Mouse (Mus musculus) NIH3T3 (cell line): Measurements from ENCODE around the gene Mtch2.
A peak's percentile ranks its signal among the peaks of the same experiment; 100 is the strongest.
"Not testable (repeated sequence)": the region's sequence is repeated elsewhere in the genome, so short reads cannot be mapped to it uniquely, and the experiment has no call there.

Source experiments
- DNase-seq: peaks from one replicate; pipeline ENCODE4 v3.0.0-alpha.2; 2012; ENCODE audit warnings: low read depth

Gene Mtch2

DNA sequence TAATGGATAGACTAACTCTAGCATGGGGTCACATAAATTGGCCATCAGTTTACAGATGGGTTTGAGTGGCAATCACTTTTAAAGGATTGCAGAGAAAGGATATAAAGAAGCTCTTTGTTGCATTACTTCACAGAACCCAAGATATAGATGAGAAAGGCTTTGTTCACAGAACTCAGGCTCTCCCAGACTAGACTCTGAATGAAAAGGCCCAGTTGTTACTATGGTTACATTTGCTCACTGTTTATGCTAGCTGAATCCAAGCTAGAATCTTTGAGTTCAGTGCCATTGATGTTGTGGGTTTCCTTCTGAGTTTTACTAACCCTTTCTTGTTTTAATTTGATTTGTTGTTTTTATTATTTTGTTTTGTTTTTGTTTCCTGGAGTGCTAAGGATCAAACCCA lies 17.2 kb downstream of the Mtch2 start:
- DNase-seq: no peak

DNA sequence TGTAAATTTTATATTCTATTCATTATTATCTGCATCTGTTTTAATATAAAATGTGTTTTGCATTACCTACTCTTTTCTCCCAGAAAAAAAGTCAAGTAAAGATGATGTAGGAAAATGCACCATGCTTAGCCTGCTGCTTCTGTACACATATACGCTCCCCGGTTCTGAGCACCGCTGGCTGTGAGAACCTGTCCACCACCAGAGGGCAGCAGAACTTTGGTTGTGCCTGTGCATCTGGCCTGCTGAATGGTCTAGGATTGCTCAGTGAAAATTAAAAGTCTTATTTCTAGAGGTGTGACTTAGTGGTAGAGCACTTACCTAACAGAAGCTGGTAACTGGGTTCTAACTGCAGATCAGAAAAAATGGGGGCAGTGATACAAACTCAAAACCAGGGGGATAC lies 19.6 kb downstream of the Mtch2 start:
- DNase-seq: peak; percentile 92

DNA sequence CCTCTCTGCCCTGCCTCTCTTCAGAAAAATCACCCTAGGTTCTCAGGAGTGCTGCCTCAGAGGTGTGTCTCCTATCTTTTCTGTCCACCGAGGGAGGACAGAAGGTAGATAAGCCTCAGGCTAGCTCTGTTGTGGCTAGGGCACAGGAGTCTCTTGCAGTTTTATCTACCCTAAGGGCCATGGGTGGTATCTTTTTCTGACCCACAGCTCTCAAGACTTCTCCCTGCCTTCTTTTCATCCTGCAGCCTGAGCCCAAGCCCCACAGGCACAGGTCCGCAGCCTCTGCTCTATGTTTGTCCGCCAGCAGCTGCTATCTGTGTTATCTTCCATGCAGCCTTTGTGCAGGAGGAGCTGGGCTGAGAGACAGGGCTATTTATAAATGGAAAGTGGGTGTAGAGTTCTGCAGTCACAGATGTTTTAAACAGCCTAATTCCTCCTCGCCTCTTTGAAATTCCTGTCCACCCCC lies 23.2 kb downstream of the Mtch2 start:
- DNase-seq: peak; percentile 23

DNA sequence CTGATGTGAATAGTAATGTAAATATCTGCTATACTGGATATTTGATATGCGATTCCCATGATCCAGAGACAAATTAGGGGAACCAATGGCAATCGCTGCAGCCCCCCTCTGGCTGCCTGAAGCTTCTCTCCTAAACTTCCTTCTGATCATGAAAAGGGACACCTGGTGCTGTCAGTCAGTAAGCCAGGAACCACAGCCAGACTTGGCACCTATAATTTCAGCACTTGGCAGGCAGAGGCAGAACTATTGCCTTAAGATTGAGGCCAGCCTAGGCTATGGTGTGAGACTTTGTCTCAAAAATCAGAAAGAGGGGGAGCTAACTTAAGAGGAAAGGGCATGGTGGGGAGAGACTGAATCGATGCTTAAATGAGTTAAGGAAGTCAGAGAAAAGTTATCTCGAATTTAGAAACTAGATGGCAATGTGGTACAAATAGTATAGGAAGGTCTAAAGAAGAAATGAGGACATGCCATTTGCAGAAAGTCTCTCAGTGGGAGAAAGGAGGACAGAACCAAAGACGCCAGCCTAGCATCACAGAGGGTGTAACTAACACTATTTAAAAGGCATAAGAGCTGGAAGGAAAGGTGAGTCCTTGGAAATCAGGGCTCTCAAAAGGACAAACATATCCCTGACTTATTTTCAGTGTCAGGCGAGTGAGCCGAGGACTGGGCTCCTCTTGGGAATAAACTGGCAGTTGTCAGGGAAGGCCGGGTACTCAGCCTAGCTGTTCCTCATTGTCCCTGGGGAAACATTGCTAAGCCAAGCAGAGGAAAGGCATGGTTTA lies 24.4 kb downstream of the Mtch2 start:
- DNase-seq: no peak

DNA sequence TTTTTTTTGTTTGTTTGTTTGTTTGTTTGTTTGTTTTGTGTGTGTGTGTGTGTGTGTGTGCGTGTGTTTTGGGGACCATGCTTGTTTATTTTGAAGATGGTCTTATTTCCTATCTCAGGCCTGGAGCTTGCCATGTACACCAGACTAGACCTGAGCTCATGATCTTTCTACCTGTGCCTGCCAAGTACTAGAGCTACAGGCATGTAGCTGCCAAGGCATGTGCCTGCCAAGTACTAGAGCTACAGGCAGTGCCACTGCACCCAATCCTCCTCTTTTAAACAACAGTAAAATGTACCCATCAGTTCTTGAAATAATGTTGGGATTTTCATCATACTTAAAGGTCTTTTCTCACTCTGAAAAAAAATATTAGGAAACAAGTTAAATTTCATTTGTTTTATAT lies 27.1 kb downstream of the Mtch2 start:
- DNase-seq: no peak

DNA sequence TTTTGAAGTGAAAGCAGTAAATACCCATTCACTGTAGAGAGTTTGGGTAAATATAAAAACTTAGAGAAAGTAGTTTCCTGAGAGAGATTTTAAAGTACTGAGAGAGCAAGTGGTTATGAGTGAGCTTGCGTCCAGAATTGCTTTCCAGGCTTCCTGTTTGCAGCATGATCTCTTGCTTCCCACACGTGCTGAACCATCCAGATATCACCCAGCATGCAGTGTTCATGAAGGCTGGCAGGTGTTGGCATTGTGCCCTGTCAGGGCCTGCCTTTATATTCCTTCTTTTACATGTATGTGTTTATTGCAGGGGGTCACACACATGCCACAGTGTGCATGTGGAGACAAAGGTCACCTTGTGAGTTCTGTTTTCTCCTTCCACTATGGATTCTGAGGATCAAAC lies 28.3 kb downstream of the Mtch2 start:
- DNase-seq: no peak

DNA sequence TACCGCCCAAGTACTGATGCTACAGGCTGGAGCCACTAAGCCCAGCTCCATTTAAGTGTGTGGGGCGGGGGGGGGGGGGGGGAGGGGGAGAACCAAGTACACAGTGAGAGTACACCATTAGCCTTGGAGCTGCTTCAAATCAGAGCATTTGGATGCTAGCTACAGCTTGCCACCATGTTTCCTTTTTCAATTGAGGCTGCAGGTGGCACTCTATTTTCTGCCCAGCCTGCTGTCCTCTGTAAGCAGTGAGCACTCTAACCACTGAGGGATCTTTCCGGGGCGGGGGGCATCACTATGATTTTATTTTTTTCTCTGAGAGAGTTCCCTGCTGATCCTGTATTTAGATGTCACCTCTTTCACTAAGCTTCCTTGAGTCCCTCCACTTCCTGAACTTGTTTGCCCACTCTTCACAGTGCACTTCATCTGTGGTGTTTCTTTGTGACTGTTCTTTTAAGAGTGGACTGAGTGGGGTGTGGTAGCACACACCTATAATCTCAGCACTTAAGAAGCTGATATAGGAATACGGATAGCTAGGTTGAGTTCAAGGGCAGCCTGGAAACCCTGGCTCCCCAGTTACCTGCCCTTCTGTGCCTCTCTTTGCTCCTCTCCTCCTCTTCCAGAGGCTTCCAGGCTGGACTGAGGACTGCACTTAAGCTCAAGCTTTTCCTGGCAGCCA lies 30.8 kb downstream of the Mtch2 start:
- DNase-seq: no peak

DNA sequence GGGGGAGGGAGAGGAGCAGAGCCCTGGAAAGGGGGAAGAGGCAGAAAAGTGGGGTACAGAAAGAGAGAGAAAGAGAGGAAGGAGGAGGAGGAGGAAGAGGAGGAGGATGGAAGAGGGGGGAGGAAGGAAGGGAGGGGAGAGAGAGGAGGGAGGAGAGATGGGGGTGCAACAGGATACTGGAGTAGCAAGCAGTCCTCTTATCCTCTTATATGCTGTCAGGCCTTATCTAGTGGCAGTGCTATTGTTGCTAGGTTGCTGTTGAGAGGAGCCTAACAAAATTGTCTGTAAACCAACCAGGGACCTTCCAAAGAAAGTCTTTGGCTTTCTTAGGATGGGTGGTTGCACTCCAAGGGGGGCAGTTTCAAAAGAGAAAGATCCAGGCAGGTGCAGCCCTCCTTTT lies 32.5 kb downstream of the Mtch2 start:
- no peak for DNase-seq

DNA sequence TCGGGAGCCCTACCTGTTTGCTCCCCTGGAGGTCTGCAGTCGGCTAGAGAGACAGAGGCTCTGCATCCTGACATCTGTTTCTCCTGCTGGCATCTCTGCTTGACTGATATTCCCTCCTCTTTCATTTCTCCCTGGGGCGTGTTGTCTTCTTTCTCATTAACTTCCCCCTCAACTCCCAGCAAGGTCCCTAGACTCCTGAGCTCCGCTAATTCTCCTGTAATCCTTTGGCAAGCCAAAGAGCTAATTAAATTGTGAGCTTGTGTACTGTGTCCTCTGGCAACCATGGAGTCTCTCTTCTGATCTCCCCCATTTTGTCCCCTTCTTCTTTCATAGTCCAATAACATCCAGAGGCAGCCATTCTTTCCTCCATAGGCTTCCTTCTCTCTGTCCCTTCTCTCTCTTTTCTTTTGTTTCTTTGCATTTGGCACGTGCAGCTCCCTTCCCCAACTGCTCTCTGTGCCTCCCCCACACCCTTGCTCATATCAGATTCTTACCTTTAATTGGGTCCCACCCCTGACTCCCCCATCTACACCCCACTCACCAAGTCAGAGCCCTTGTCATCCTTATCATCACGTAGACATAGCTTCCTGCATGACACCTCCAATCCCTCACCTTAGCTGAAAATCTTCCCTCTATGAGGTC lies 33.3 kb downstream of the Mtch2 start:
- no peak for DNase-seq

DNA sequence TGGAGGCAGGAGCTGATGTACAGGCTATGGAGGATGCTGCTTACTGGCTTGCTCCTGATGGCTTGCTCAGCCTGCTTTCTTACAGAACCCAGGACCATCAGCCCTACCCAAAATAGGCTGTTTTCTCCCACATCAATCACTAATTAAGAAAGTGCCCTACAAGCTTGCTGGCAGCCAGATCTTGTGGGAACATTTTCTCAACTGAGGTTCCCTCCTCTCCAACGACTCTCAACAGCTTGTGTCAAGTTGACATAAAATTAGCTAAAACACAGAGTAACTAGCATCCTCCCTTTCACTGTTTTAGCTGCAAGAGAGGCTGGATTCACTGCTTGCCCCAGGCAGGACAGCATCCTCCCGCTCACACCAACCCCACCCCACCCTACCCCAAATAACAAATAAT lies 34.9 kb downstream of the Mtch2 start:
- DNase-seq: no peak

DNA sequence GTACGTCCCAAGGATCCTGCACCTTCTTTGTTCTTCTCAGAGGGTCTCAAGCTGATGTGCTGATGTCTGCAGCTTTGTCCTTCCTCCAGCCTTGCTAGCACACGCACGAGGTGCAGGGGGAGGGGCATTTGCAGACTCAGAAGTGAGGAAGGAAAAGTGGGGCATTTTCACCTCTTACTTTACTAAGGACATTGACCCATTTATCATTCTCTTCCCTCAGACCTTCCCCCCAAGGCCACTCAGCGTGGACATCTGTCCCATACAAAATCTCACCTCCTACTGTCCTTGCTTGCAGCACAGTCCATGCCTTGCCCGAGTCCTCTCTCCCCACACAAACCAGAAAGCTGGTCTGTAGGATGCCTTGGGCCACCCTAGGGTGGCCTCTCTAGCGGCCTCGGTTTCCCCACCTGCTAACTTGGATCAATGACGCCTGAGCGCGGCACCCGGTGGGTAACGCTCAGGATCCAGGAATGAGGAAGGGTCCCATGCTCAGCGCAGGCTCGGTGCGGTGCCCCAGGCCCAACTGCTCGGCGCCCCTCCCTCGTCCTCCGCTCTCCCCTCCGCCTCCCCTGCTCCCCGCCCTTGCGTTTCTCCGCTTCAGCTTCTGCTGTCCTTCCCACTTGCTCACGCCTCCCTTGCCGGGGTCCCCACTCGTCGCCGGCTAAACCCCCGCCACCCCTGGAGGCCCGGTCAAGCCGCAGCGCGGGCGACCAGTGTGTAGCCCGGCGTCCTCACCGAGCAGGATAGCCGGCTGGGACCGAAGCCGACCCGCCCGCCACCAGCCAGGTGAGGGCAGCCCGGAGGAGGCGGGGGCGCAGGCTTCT lies 38.5 kb downstream of the Mtch2 start, which contains the start of gene C1qtnf4:
Gene C1qtnf4 (plus strand): TSS at position 643 of the 824 bp plus-strand sequence.
- DNase-seq: no peak

DNA sequence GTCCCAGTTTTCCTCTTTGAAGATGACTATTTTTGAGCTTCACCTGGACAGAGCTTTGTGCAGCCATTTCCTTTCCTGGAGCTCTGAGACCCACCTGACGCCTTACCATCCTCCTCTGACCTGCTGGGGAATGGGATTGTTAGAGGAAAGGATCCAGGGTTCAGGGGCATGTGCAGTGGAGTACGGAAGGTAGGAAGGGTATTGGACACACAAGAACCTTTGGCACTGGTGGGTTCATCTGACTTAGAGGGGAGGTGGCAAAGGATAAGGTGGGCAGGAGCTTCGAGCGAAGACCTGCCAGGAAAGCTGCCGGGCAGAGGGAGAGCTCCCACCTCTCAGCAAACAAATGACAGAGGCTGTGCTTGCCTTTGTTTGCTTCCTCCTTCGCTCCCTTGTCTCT lies 39.5 kb downstream of the Mtch2 start:
- DNase-seq: no peak

DNA sequence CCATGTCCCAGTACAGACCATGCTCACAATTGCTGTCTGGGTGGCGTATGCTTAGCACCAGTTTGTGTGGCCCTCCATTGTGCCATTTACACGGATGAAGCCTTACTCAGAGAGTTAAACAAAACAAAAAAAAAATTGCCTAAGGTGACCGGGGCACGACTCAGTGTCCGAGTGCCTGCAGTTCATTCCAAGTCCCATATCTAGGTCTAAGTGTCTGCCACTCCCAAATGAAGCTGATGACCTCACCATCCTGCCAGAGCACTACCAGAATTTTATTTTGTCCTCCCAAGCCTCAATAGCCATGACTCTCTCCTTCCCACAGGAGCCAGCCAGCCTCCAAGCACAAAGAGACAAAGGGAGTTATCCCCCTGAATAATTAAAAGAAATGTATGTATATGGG lies 40.7 kb downstream of the Mtch2 start:
- no peak for DNase-seq

DNA sequence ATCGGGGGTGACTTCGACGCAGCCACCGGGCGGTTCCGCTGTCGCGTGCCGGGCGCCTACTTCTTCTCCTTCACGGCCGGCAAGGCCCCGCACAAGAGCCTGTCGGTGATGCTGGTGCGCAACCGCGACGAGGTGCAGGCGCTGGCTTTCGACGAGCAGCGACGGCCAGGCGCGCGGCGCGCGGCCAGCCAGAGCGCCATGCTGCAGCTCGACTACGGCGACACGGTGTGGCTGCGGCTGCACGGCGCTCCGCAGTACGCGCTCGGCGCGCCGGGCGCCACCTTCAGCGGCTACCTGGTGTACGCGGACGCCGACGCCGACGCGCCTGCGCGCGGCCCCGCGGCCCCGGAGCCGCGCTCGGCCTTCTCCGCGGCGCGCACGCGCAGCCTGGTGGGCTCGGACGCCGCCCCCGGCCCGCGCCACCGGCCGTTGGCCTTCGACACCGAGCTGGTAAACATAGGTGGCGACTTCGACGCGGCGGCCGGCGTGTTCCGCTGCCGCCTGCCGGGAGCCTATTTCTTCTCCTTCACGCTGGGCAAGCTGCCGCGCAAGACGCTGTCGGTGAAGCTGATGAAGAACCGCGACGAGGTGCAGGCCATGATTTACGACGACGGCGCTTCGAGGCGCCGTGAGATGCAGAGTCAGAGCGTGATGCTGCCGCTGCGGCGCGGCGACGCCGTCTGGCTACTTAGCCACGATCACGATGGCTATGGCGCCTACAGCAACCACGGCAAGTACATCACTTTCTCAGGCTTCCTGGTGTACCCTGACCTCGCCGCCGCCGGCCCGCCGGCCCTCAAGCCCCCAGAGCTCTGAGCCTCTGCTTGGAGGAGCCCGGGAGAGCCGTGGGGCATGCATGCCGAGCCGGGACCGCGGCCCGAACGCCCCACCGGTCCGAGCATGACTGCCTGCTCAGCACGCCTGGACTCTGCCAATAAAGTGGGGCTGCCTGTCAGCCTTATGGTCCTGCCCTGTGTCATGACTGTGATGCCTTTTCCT lies 42.9 kb downstream of the Mtch2 start:
- no peak for DNase-seq

DNA sequence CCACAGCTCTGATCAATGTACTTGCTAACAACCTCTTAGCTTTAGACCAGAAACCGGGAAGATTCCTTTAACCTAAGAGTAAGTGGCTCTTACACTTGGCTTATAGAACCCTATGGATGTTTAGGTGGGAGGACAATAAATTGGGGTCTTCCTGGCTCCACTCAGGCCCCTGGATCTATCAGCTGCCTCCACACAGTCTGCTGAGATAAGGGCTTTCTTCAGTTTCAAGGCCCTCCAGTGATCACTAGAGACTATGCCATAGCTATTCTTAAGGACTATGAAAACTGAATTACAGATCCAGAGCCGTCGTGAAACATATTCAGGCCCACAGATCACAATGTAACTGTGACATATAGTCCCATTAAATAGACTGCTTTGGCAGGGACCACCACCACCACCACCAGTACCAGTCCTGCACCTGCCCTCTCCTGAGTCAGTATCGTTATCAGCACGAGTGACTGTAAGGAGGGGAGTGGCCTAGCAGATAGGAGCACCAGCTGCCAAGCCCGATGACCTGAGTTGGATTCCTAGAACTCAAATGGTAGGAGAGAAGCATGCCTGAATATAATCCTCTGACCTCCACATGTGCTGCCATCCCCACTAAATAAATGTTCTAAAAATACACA lies 46.8 kb downstream of the Mtch2 start:
- DNase-seq: no peak

DNA sequence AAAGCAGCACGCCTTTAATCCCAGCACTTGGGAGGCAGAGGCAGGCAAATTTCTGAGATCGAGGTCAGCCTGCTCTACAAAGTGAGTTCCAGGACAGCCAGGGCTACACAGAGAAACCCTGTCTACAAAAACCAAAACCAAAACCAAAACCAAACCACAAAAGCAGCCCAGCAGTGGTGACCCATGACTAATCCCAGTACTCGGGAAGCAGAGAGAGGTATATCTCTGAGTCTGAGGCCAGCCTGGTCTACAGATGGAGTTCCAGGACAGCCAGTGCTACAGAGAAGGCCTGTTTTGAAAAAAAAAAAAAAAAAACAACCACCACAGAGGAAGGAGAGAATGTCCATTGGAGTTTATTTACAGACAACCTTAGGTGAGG lies 47.3 kb downstream of the Mtch2 start:
- DNase-seq: not testable (repeated sequence)

DNA sequence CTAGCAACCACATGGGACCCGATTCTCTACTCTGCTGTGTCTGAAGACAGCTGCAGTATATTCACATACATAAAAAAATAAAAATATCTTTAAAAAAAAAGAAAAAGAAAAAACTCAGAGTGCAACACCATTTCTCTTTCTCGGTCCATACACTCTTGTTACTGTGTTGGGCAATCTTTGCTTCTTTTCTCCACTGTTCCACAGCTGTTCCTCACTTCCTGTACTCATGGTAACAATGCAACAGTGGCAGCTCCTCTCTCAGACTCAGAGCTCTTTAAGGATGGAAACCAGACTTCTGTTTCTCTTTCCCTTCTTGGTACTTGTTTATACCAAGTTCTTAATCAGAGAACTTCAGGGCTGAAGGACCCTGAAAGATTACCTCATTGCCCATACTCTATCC lies 56.4 kb downstream of the Mtch2 start:
- DNase-seq: no peak

DNA sequence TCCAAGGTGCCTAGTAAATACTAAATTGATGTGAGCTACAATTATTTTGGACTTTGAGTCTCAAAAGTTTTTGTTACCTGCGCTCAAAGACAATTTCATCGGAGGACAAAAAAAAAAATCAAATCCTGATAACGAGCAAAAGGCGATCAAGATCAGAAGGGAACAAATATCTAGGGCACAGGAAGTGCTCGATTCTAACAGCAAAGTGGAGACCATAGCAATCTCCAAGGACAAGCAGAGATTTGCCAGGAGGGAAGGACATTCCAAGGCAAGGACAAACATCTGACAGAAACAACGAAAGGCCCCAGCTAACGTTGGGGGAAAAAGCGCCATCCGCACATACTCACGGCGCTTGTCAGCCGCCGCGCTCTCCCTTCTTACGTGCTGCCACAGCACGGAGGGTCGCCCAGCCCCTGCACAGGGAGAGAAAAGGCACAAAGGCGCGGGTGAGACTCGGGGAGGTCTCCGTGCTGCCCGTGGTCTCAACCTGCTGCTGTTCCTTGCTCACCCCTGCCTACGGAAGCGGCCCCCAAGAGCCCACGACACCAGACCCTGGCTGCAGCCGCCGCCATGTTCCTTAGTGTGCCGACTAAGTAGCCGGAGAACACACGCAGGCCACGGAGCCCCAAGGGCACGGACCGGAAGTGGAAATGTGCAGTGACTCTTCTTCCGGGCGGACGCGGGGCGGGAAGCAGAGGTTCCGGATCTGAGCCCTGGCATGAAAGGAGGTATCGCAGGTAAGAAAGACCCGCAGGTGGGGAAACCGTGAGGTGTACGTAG lies 57.3 kb downstream of the Mtch2 start, which contains the start of the genes Kbtbd4 and Ndufs3:
Gene Kbtbd4 (plus strand): TSS at position 665 of the 780 bp plus-strand sequence.
Gene Ndufs3 (minus strand): TSS at position 752 of the 780 bp plus-strand sequence.
- peak; percentile 94 for DNase-seq

DNA sequence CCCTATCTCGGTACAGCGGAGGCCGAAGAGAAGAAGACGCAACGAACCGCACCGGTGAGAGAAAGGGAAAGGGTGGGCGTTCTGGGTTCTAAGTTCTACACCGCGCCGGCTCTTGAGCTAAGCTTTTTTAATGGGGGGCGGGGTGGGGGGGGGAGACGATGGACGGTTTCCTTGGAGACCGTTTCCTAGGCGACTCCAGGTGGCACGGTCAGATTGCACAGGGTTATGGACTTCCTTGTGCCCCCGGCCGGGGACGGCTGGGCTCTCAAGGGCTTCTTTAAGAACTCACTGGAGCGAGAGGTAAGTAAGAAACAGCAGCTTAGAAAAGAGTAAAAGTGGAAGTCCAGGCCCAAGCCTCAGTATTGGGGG lies 57.9 kb downstream of the Mtch2 start:
- no peak for DNase-seq

DNA sequence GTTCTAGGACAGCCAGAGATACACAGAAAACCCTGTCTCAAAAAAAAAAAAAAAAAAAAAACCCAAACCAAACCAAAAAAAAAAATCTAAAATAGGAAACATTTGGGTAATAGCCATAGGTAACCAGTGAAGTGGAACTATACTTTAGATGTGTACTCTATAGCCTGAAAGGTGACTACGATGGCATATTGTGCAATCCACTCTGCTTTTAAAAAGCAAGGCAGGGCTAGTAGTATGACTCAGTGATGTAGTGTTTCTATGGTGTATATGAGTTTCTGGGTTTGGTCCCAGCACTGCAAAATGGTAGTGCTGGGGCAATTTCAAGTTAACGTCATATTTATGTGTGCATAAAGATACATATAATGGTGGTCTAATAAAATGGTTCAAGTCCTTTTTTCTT lies 59.8 kb downstream of the Mtch2 start:
- DNase-seq: no peak
